ENCODE assay signal across 8 mouse cellular contexts in the genomic region with DNA sequence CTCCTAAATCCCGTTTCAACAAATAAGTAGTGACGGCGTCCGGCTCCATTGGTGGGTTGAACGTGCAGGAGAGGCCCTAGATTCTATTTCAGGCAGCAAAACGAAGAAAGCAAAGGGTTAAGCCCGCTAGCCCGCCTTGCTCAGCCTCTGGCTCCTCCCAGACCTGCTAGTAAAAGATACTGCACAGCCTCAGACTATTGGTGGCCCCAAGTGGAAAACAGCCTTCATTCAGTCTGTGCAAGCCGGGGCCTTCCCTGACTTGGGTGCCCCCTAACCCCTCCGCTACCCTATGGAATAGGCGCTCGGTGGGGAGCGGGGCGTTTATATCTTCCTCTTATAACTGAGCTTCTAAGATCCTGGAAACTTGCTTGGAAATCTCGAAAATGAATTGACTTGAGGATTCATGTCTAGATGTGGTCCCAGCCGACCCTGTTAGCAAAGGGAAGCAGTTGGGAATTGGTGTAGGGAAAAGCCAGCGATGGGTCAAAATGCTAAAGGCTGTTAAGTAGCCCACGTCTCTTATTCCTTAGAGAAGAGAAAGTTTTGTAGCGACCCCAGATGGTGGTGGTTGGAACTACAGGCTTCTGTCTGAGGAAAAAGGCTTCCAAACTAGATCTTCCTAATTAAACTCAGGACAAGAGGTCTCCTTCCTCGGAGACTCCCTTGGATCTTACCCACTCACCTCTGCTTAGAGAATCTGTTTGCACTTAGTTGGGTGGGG. TPM values are rescaled to one million over a fixed set of nuclear protein-coding genes. Genes with fewer than 3 reads are reported as not detected.
DNase-seq lines count a peak whose midpoint lies in the region; ATAC-seq and TF ChIP-seq lines count a peak whose summit lies in the region.

No protein-coding gene starts in this region.

- H3K27me3 ChIP-seq in E14TG2a.4 (ENCODE audit: insufficient read depth, low read length) = peaks cover 65% of the 10 kb centered on the region
- no peaks in the 10 kb centered on the region for H3K27me3 ChIP-seq in embryonic facial prominence, embryonic 13.5 days
- no peaks in the 10 kb centered on the region for H3K27me3 ChIP-seq in heart, embryonic 13.5 days (replicated peaks)
- H3K27me3 ChIP-seq in kidney, postnatal 0 days (ENCODE audit: insufficient read depth, low read length) = no peaks in the 10 kb centered on the region
- H3K27me3 ChIP-seq in liver, embryonic 15.5 days = no peaks in the 10 kb centered on the region
- H3K27me3 ChIP-seq in neural tube, embryonic 13.5 days = no peaks in the 10 kb centered on the region

- peak overlapping the region; percentile 93 for H3K27ac ChIP-seq in embryonic facial prominence, embryonic 13.5 days
- H3K27ac ChIP-seq in heart, embryonic 13.5 days (replicated peaks) = peak overlapping the region; percentile 89
- H3K27ac ChIP-seq in kidney, postnatal 0 days = peak overlapping the region; percentile 79
- peak overlapping the region; percentile 95 for H3K27ac ChIP-seq in liver, embryonic 15.5 days (replicated peaks)
- peak overlapping the region; percentile 99 for H3K27ac ChIP-seq in neural tube, embryonic 13.5 days (replicated peaks)

- H3K36me3 ChIP-seq in E14TG2a.4 (ENCODE audit: insufficient read depth, low read length) = no peaks in the 10 kb centered on the region
- H3K36me3 ChIP-seq in embryonic facial prominence, embryonic 13.5 days = no peaks in the 10 kb centered on the region
- H3K36me3 ChIP-seq in heart, embryonic 13.5 days = peaks cover 5% of the 10 kb centered on the region
- H3K36me3 ChIP-seq in kidney, postnatal 0 days (ENCODE audit: insufficient read depth, low read length) = no peaks in the 10 kb centered on the region
- H3K36me3 ChIP-seq in liver, embryonic 15.5 days (replicated peaks) = peaks cover 8% of the 10 kb centered on the region
- peaks cover 9% of the 10 kb centered on the region for H3K36me3 ChIP-seq in neural tube, embryonic 13.5 days

- H3K4me2 ChIP-seq in embryonic facial prominence, embryonic 13.5 days = peak overlapping the region; percentile 90
- peak overlapping the region; percentile 97 for H3K4me2 ChIP-seq in heart, embryonic 13.5 days
- H3K4me2 ChIP-seq in kidney, postnatal 0 days (ENCODE audit: low read length) = peak overlapping the region; percentile 63
- peak overlapping the region; percentile 94 for H3K4me2 ChIP-seq in liver, embryonic 15.5 days
- H3K4me2 ChIP-seq in neural tube, embryonic 13.5 days = peak overlapping the region; percentile 75

- peak; percentile 92 for TF ChIP-seq CTCF in E14TG2a.4 (conservative IDR thresholded peaks at IDR 0.05; ENCODE audit: low read length)
- TF ChIP-seq CTCF in kidney, postnatal 0 days (IDR thresholded peaks at IDR 0.05; ENCODE audit: low read depth) = peak; percentile 72

- DNase-seq in adrenal gland, postnatal 36 days = peak; percentile 64 to 75
- DNase-seq in kidney, postnatal 0 days (ENCODE audit: low spot score) = peak; percentile 93
- DNase-seq in testis, postnatal 10 days (ENCODE audit: low spot score) = peak; percentile 80

- H3K9ac ChIP-seq in embryonic facial prominence, embryonic 13.5 days = peak overlapping the region; percentile 71
- peak overlapping the region; percentile 88 for H3K9ac ChIP-seq in heart, embryonic 13.5 days
- H3K9ac ChIP-seq in kidney, postnatal 0 days (ENCODE audit: low read depth, low read length) = no peak overlapping the region
- H3K9ac ChIP-seq in liver, embryonic 15.5 days = peak overlapping the region; percentile 77
- H3K9ac ChIP-seq in neural tube, embryonic 13.5 days = peak overlapping the region; percentile 89

- no peaks in the 10 kb centered on the region for H3K9me3 ChIP-seq in E14TG2a.4 (ENCODE audit: low read length)
- no peaks in the 10 kb centered on the region for H3K9me3 ChIP-seq in embryonic facial prominence, embryonic 13.5 days
- no peaks in the 10 kb centered on the region for H3K9me3 ChIP-seq in heart, embryonic 13.5 days
- no peaks in the 10 kb centered on the region for H3K9me3 ChIP-seq in kidney, postnatal 0 days (replicated peaks; ENCODE audit: low read length)
- no peaks in the 10 kb centered on the region for H3K9me3 ChIP-seq in liver, embryonic 15.5 days (replicated peaks)
- no peaks in the 10 kb centered on the region for H3K9me3 ChIP-seq in neural tube, embryonic 13.5 days

- no peak for ATAC-seq in embryonic facial prominence, embryonic 13.5 days (ENCODE audit: insufficient number of reproducible peaks, insufficient read depth, low FRiP score, low TSS enrichment, low read depth)
- peak; percentile 43; the same call in 1 of the 2 replicates for ATAC-seq in heart, embryonic 13.5 days (ENCODE audit: extremely low read depth, insufficient number of reproducible peaks, low FRiP score, low TSS enrichment)
- peak; percentile 23; the same call in 1 of the 2 replicates for ATAC-seq in kidney, postnatal 0 days (replicated peaks; ENCODE audit: low FRiP score, low read depth)
- ATAC-seq in liver, embryonic 15.5 days (ENCODE audit: insufficient read depth) = peak; percentile 85
- peak; percentile 61 for ATAC-seq in neural tube, embryonic 13.5 days (ENCODE audit: low read depth)

- H3K4me3 ChIP-seq in E14TG2a.4 (replicated peaks; ENCODE audit: low read length) = peak overlapping the region; percentile 81
- H3K4me3 ChIP-seq in embryonic facial prominence, embryonic 13.5 days = peak overlapping the region; percentile 69
- H3K4me3 ChIP-seq in heart, embryonic 13.5 days = peak overlapping the region; percentile 83
- H3K4me3 ChIP-seq in kidney, postnatal 0 days (replicated peaks; ENCODE audit: low read depth, low read length) = peak overlapping the region; percentile 46
- H3K4me3 ChIP-seq in liver, embryonic 15.5 days (replicated peaks) = peak overlapping the region; percentile 68
- peak overlapping the region; percentile 70 for H3K4me3 ChIP-seq in neural tube, embryonic 13.5 days

- H3K4me1 ChIP-seq in E14TG2a.4 (replicated peaks; ENCODE audit: low read depth, low read length) = peaks cover 37% of the 10 kb centered on the region
- H3K4me1 ChIP-seq in embryonic facial prominence, embryonic 13.5 days = peaks cover 22% of the 10 kb centered on the region
- peaks cover 29% of the 10 kb centered on the region for H3K4me1 ChIP-seq in heart, embryonic 13.5 days
- H3K4me1 ChIP-seq in kidney, postnatal 0 days (replicated peaks; ENCODE audit: insufficient read depth, low read length) = peaks cover 8% of the 10 kb centered on the region; the same call in 1 of the 2 replicates
- peaks cover 50% of the 10 kb centered on the region for H3K4me1 ChIP-seq in liver, embryonic 15.5 days (replicated peaks)
- H3K4me1 ChIP-seq in neural tube, embryonic 13.5 days (replicated peaks) = peaks cover 38% of the 10 kb centered on the region

- WGBS in embryonic facial prominence, embryonic 13.5 days = under 1% methylated on average over 20 of the region's 20 CpGs
- WGBS in heart, embryonic 13.5 days = under 1% methylated on average over 20 of the region's 20 CpGs
- 1% methylated on average over 20 of the region's 20 CpGs for WGBS in kidney, postnatal 0 days
- WGBS in liver, embryonic 15.5 days (ENCODE audit: insufficient replicate concordance) = under 1% methylated on average over 20 of the region's 20 CpGs
- under 1% methylated on average over 20 of the region's 20 CpGs for WGBS in neural tube, embryonic 13.5 days

RNA-seq across cellular contexts. Expression of a gene that starts 0.9 kb away (rescaled TPM):
- 10 to 100 TPM in 1 of 2 experiments, 1 to 10 TPM in 1; 8.9 to 10.8 TPM for total RNA-seq in adrenal gland, postnatal 36 days (2021)
- polyA plus RNA-seq in embryonic facial prominence, embryonic 13.5 days (2015; fragmentation: Nextera tagmentation; extraction: Ambion mirVana) = 9.8 and 10.3 TPM in 2 replicates
- 10.6 and 11.0 TPM in 2 replicates for polyA plus RNA-seq in heart, embryonic 13.5 days (2015; fragmentation: Nextera tagmentation; extraction: Ambion mirVana)
- polyA plus RNA-seq in kidney, postnatal 0 days (2015; fragmentation: Nextera tagmentation; extraction: Ambion mirVana) = 8.8 and 9.3 TPM in 2 replicates
- 11.5 and 13.3 TPM in 2 replicates for polyA plus RNA-seq in liver, embryonic 15.5 days (2015; fragmentation: Nextera tagmentation; extraction: Ambion mirVana)
- 25.8 and 26.5 TPM in 2 replicates for polyA plus RNA-seq in neural tube, embryonic 13.5 days (2015; fragmentation: Nextera tagmentation; extraction: Ambion mirVana)

RNA-seq across cellular contexts. Expression of a gene that starts 11.9 kb away (rescaled TPM):
- not detected for total RNA-seq in adrenal gland, postnatal 36 days (2021)
- not detected in 2 replicates for polyA plus RNA-seq in embryonic facial prominence, embryonic 13.5 days (2015; fragmentation: Nextera tagmentation; extraction: Ambion mirVana)
- polyA plus RNA-seq in heart, embryonic 13.5 days (2015; fragmentation: Nextera tagmentation; extraction: Ambion mirVana) = not detected in 2 replicates
- polyA plus RNA-seq in kidney, postnatal 0 days (2015; fragmentation: Nextera tagmentation; extraction: Ambion mirVana) = not detected in 2 replicates
- not detected in 2 replicates for polyA plus RNA-seq in liver, embryonic 15.5 days (2015; fragmentation: Nextera tagmentation; extraction: Ambion mirVana)
- polyA plus RNA-seq in neural tube, embryonic 13.5 days (2015; fragmentation: Nextera tagmentation; extraction: Ambion mirVana) = not detected in 2 replicates

RNA-seq across cellular contexts. Expression of a gene that starts 18.4 kb away (rescaled TPM):
- not detected for total RNA-seq in adrenal gland, postnatal 36 days (2021)
- polyA plus RNA-seq in embryonic facial prominence, embryonic 13.5 days (2015; fragmentation: Nextera tagmentation; extraction: Ambion mirVana) = not detected in 2 replicates
- 1.2 TPM in 1 of 2 replicates, not detected in the other for polyA plus RNA-seq in heart, embryonic 13.5 days (2015; fragmentation: Nextera tagmentation; extraction: Ambion mirVana)
- not detected in 2 replicates for polyA plus RNA-seq in kidney, postnatal 0 days (2015; fragmentation: Nextera tagmentation; extraction: Ambion mirVana)
- 0.29 and 0.71 TPM in 2 replicates for polyA plus RNA-seq in liver, embryonic 15.5 days (2015; fragmentation: Nextera tagmentation; extraction: Ambion mirVana)
- not detected in 2 replicates for polyA plus RNA-seq in neural tube, embryonic 13.5 days (2015; fragmentation: Nextera tagmentation; extraction: Ambion mirVana)

RNA-seq across cellular contexts. Expression of a gene that starts 47.9 kb away (rescaled TPM):
- total RNA-seq in adrenal gland, postnatal 36 days (2021) = 10 to 100 TPM; 40.3 to 48.6 TPM
- polyA plus RNA-seq in embryonic facial prominence, embryonic 13.5 days (2015; fragmentation: Nextera tagmentation; extraction: Ambion mirVana) = 0.45 and 0.66 TPM in 2 replicates
- polyA plus RNA-seq in heart, embryonic 13.5 days (2015; fragmentation: Nextera tagmentation; extraction: Ambion mirVana) = 2.7 and 2.9 TPM in 2 replicates
- polyA plus RNA-seq in kidney, postnatal 0 days (2015; fragmentation: Nextera tagmentation; extraction: Ambion mirVana) = 2.8 and 2.9 TPM in 2 replicates
- polyA plus RNA-seq in liver, embryonic 15.5 days (2015; fragmentation: Nextera tagmentation; extraction: Ambion mirVana) = 0.69 and 0.82 TPM in 2 replicates
- polyA plus RNA-seq in neural tube, embryonic 13.5 days (2015; fragmentation: Nextera tagmentation; extraction: Ambion mirVana) = 0.45 and 0.65 TPM in 2 replicates

RNA-seq across cellular contexts. Expression of a gene that starts 56.1 kb away (rescaled TPM):
- under 1 TPM; 0.13 to 0.43 TPM for total RNA-seq in adrenal gland, postnatal 36 days (2021)
- polyA plus RNA-seq in embryonic facial prominence, embryonic 13.5 days (2015; fragmentation: Nextera tagmentation; extraction: Ambion mirVana) = 0.32 TPM in 1 of 2 replicates, not detected in the other
- polyA plus RNA-seq in heart, embryonic 13.5 days (2015; fragmentation: Nextera tagmentation; extraction: Ambion mirVana) = 0.33 TPM in 1 of 2 replicates, not detected in the other
- not detected in 2 replicates for polyA plus RNA-seq in kidney, postnatal 0 days (2015; fragmentation: Nextera tagmentation; extraction: Ambion mirVana)
- 16.5 and 18.2 TPM in 2 replicates for polyA plus RNA-seq in liver, embryonic 15.5 days (2015; fragmentation: Nextera tagmentation; extraction: Ambion mirVana)
- polyA plus RNA-seq in neural tube, embryonic 13.5 days (2015; fragmentation: Nextera tagmentation; extraction: Ambion mirVana) = not detected in 2 replicates
